Mouse (Mus musculus): Measurements from ENCODE around the gene Map4k2.

The Map4k2 gene

GRCm38 (mm10) chr19:6403869-6404268 is 62.9 kb downstream of the Map4k2 start:
- no peak for DNase-seq

All from kidney, postnatal 4 days (tissue).